Comparison of ENCODE assay signal across 8 mouse cellular contexts in the genomic region with DNA sequence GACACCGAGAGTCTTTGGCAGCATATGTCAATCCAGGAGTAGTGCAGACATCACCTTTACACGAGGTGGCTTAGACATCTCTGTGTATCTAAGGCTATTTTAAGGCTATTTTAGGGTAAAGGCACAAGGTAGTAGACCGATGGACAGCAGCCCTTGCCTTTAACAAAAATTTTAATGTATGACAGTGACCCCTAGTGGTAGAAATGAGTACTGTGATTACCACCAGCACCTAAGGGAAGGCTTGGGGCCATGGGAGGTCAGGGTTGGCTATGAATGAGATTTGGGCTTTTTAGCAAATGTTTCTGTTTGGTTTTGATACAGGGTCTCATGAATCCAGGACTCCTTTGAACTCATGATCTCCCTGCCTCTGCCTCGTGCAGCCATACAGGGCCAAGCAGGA. TPM values are rescaled to one million over a fixed set of nuclear protein-coding genes. Genes with fewer than 3 reads are reported as not detected.
DNase-seq lines count a peak whose midpoint lies in the region; ATAC-seq and TF ChIP-seq lines count a peak whose summit lies in the region.

No protein-coding gene starts in this region.

- TF ChIP-seq CTCF in layer of hippocampus, adult 2 months (conservative IDR thresholded peaks at IDR 0.05), result peak; percentile 96
- peak; percentile 72 for TF ChIP-seq CTCF in heart, postnatal 0 days (IDR thresholded peaks at IDR 0.05; ENCODE audit: low read depth)

- peaks cover 22% of the 10 kb centered on the region for H3K27me3 ChIP-seq in heart, postnatal 0 days (ENCODE audit: control insufficient read depth, insufficient read depth, low read length)
- H3K27me3 ChIP-seq in midbrain, embryonic 13.5 days, result peaks cover 5% of the 10 kb centered on the region; the same call in 1 of the 2 replicates

- no peak overlapping the region for H3K4me2 ChIP-seq in heart, postnatal 0 days (ENCODE audit: low read depth, low read length)
- H3K4me2 ChIP-seq in midbrain, embryonic 13.5 days (replicated peaks), result no peak overlapping the region

- no peak for TF ChIP-seq EP300 in heart, postnatal 0 days (IDR thresholded peaks at IDR 0.05; ENCODE audit: low read depth)

- peaks cover 7 to 20% of the 10 kb centered on the region in 2 experiments; a peak in 3 of 4 replicates for H3K4me1 ChIP-seq in ES-E14 (ENCODE audit: control insufficient read depth in 2 of 2, insufficient read depth in 2 of 2, low read length in 2 of 2, poor library complexity in 1 of 2)
- H3K4me1 ChIP-seq in heart, postnatal 0 days (ENCODE audit: control insufficient read depth, insufficient read depth), result no peaks in the 10 kb centered on the region
- no peaks in the 10 kb centered on the region for H3K4me1 ChIP-seq in midbrain, embryonic 13.5 days (replicated peaks)

- H3K27ac ChIP-seq in layer of hippocampus, adult 2 months, result peak overlapping the region; percentile 75; the same call in 1 of the 2 replicates
- no peak overlapping the region for H3K27ac ChIP-seq in ES-E14 (ENCODE audit: insufficient read depth, low read depth, low read length, poor library complexity, severe bottlenecking)
- no peak overlapping the region for H3K27ac ChIP-seq in heart, postnatal 0 days (ENCODE audit: low read depth)
- H3K27ac ChIP-seq in midbrain, embryonic 13.5 days, result no peak overlapping the region

- 0 out of 2 replicates have a peak, but pooled peaks have one; percentile 45 for ATAC-seq in heart, postnatal 0 days (ENCODE audit: insufficient read depth, low read depth)
- peak; percentile 22; the same call in 1 of the 2 replicates for ATAC-seq in midbrain, embryonic 13.5 days

- H3K9ac ChIP-seq in ES-E14 (ENCODE audit: insufficient read depth, low read depth, low read length, poor library complexity, severe bottlenecking), result no peak overlapping the region
- H3K9ac ChIP-seq in heart, postnatal 0 days (replicated peaks; ENCODE audit: low read depth, low read length), result no peak overlapping the region
- H3K9ac ChIP-seq in midbrain, embryonic 13.5 days (replicated peaks), result no peak overlapping the region

- H3K36me3 ChIP-seq in ES-E14 (ENCODE audit: control insufficient read depth, insufficient read depth, low read length, poor library complexity, severe bottlenecking), result peaks cover 3% of the 10 kb centered on the region; the same call in 1 of the 2 replicates
- no peaks in the 10 kb centered on the region for H3K36me3 ChIP-seq in heart, postnatal 0 days (replicated peaks; ENCODE audit: control insufficient read depth, insufficient read depth, low read length)
- peaks cover 69% of the 10 kb centered on the region for H3K36me3 ChIP-seq in midbrain, embryonic 13.5 days

- in situ Hi-C loops in ES-E14 (cut with MboI; ENCODE audit: low sequenced_read_pairs in 2 of 2, unreplicated experiment in 2 of 2), result no loop called here

- no peak overlapping the region for H3K4me3 ChIP-seq in layer of hippocampus, adult 2 months
- H3K4me3 ChIP-seq in ES-E14 (ENCODE audit: insufficient read depth in 1 of 2, low read depth in 1 of 2, low read length in 2 of 2, poor library complexity in 1 of 2, severe bottlenecking in 1 of 2), result no peak overlapping the region
- H3K4me3 ChIP-seq in heart, postnatal 0 days (ENCODE audit: low read depth, low read length), result no peak overlapping the region
- H3K4me3 ChIP-seq in midbrain, embryonic 13.5 days (replicated peaks), result no peak overlapping the region

- peak; percentile 67 to 76 for DNase-seq in layer of hippocampus, adult 2 months (ENCODE audit: low spot score in 2 of 2)
- no peak for DNase-seq in layer of hippocampus, postnatal 36 days
- DNase-seq in ES-E14 (ENCODE audit: low read depth, low spot score), result peak; percentile 71
- DNase-seq in cerebellum, postnatal 14 days, result peak; percentile 76 to 84
- DNase-seq in heart, postnatal 0 days (ENCODE audit: low spot score), result peak; percentile 54
- peak; percentile 59 for DNase-seq in large intestine, adult 2 months (ENCODE audit: low read depth, low spot score)
- DNase-seq in gastrocnemius, postnatal 25 days, result no peak

- no peaks in the 10 kb centered on the region for H3K9me3 ChIP-seq in ES-E14 (ENCODE audit: control insufficient read depth, insufficient read depth, low read depth, low read length)
- no peaks in the 10 kb centered on the region for H3K9me3 ChIP-seq in heart, postnatal 0 days (replicated peaks; ENCODE audit: control insufficient read depth, low read length)
- H3K9me3 ChIP-seq in midbrain, embryonic 13.5 days, result no peaks in the 10 kb centered on the region

- 18% methylated on average over 4 of the region's 4 CpGs for WGBS in heart, postnatal 0 days
- 18% methylated on average over 4 of the region's 4 CpGs for WGBS in large intestine, adult 2 months
- 27% methylated on average over 4 of the region's 4 CpGs for WGBS in midbrain, embryonic 13.5 days

TF ChIP-seq in ES-E14, 5 proteins besides CTCF, POLR2A, EP300 and RAD21:
- TF ChIP-seq ZNF384 (IDR thresholded peaks at IDR 0.05; ENCODE audit: low read depth, low read length) (no peak), MAFK (IDR thresholded peaks at IDR 0.05; ENCODE audit: insufficient read depth, low read depth, low read length) (no peak), CHD2 (IDR thresholded peaks at IDR 0.05; ENCODE audit: low read depth, low read length) (no peak), ZC3H11A (IDR thresholded peaks at IDR 0.05; ENCODE audit: borderline replicate concordance, low read depth, low read length) (no peak), HCFC1 (IDR thresholded peaks at IDR 0.05; ENCODE audit: borderline replicate concordance, insufficient read depth, low read length) (no peak)
TF ChIP-seq in ES-E14: peak in this region for 0.

RNA-seq across cellular contexts. Expression of a gene that starts 17.5 kb away (rescaled TPM):
- 10 to 100 TPM; 98.0 to 98.6 TPM for total RNA-seq in layer of hippocampus, adult 2 months (2021)
- 10 to 100 TPM; 91.1 to 95.7 TPM for total RNA-seq in layer of hippocampus, postnatal 36 days (2021)
- total RNA-seq in ES-E14 (2012; rRNA removed), result 41.7 and 47.4 TPM in 2 replicates
- 22.4 and 23.7 TPM in 2 replicates for total RNA-seq in heart, postnatal 0 days (2014; rRNA removed; ENCODE audit: low replicate concordance)
- polyA plus RNA-seq in heart, postnatal 0 days (2015; fragmentation: Nextera tagmentation; extraction: Ambion mirVana), result 24.7 and 25.0 TPM in 2 replicates
- polyA plus RNA-seq in large intestine, adult 2 months (2012; rRNA removed), result 38.9 and 42.6 TPM in 2 replicates
- 16.9 and 17.3 TPM in 2 replicates for polyA plus RNA-seq in midbrain, embryonic 13.5 days (2015; fragmentation: Nextera tagmentation; extraction: Ambion mirVana)
- total RNA-seq in gastrocnemius, postnatal 25 days (2021), result 1 to 10 TPM; 4.7 to 6.9 TPM

RNA-seq across cellular contexts. Expression of a gene that starts 33.4 kb away (rescaled TPM):
- total RNA-seq in layer of hippocampus, adult 2 months (2021), result 100 to 1,000 TPM; 227 to 255 TPM
- 100 to 1,000 TPM; 238 TPM for total RNA-seq in layer of hippocampus, postnatal 36 days (2021)
- total RNA-seq in ES-E14 (2012; rRNA removed), result 29.5 and 75.5 TPM in 2 replicates
- 44.4 and 64.1 TPM in 2 replicates for total RNA-seq in heart, postnatal 0 days (2014; rRNA removed; ENCODE audit: low replicate concordance)
- polyA plus RNA-seq in heart, postnatal 0 days (2015; fragmentation: Nextera tagmentation; extraction: Ambion mirVana), result 28.8 and 30.0 TPM in 2 replicates
- polyA plus RNA-seq in large intestine, adult 2 months (2012; rRNA removed), result 38.0 and 47.9 TPM in 2 replicates
- 195 and 234 TPM in 2 replicates for polyA plus RNA-seq in midbrain, embryonic 13.5 days (2015; fragmentation: Nextera tagmentation; extraction: Ambion mirVana)
- 10 to 100 TPM; 18.9 to 19.6 TPM for total RNA-seq in gastrocnemius, postnatal 25 days (2021)

RNA-seq across cellular contexts. Expression of a gene that starts 34.3 kb away (rescaled TPM):
- total RNA-seq in layer of hippocampus, adult 2 months (2021), result 100 to 1,000 TPM; 715 to 773 TPM
- 100 to 1,000 TPM; 715 to 742 TPM for total RNA-seq in layer of hippocampus, postnatal 36 days (2021)
- 6.2 and 11.2 TPM in 2 replicates for total RNA-seq in ES-E14 (2012; rRNA removed)
- total RNA-seq in heart, postnatal 0 days (2014; rRNA removed; ENCODE audit: low replicate concordance), result 0.12 and 0.27 TPM in 2 replicates
- polyA plus RNA-seq in heart, postnatal 0 days (2015; fragmentation: Nextera tagmentation; extraction: Ambion mirVana), result 0.11 and 0.23 TPM in 2 replicates
- 1.2 and 2.0 TPM in 2 replicates for polyA plus RNA-seq in large intestine, adult 2 months (2012; rRNA removed)
- 73.0 and 76.7 TPM in 2 replicates for polyA plus RNA-seq in midbrain, embryonic 13.5 days (2015; fragmentation: Nextera tagmentation; extraction: Ambion mirVana)
- total RNA-seq in gastrocnemius, postnatal 25 days (2021), result under 1 TPM; 0.18 to 0.62 TPM

RNA-seq across cellular contexts. Expression of a gene that starts 37.3 kb away (rescaled TPM):
- 100 to 1,000 TPM; 259 to 272 TPM for total RNA-seq in layer of hippocampus, adult 2 months (2021)
- total RNA-seq in layer of hippocampus, postnatal 36 days (2021), result 100 to 1,000 TPM; 254 to 258 TPM
- total RNA-seq in ES-E14 (2012; rRNA removed), result 139 and 157 TPM in 2 replicates
- 175 and 197 TPM in 2 replicates for total RNA-seq in heart, postnatal 0 days (2014; rRNA removed; ENCODE audit: low replicate concordance)
- 149 and 154 TPM in 2 replicates for polyA plus RNA-seq in heart, postnatal 0 days (2015; fragmentation: Nextera tagmentation; extraction: Ambion mirVana)
- 181 and 201 TPM in 2 replicates for polyA plus RNA-seq in large intestine, adult 2 months (2012; rRNA removed)
- 310 TPM in 2 replicates for polyA plus RNA-seq in midbrain, embryonic 13.5 days (2015; fragmentation: Nextera tagmentation; extraction: Ambion mirVana)
- 10 to 100 TPM; 88.3 to 90.8 TPM for total RNA-seq in gastrocnemius, postnatal 25 days (2021)

RNA-seq across cellular contexts. Expression of a gene that starts 39.0 kb away (rescaled TPM):
- total RNA-seq in layer of hippocampus, adult 2 months (2021), result 100 to 1,000 TPM; 395 to 408 TPM
- 100 to 1,000 TPM; 359 to 363 TPM for total RNA-seq in layer of hippocampus, postnatal 36 days (2021)
- total RNA-seq in ES-E14 (2012; rRNA removed), result 39.2 and 87.7 TPM in 2 replicates
- 20.8 and 44.2 TPM in 2 replicates for total RNA-seq in heart, postnatal 0 days (2014; rRNA removed; ENCODE audit: low replicate concordance)
- 10.0 and 13.8 TPM in 2 replicates for polyA plus RNA-seq in heart, postnatal 0 days (2015; fragmentation: Nextera tagmentation; extraction: Ambion mirVana)
- 16.0 and 20.5 TPM in 2 replicates for polyA plus RNA-seq in large intestine, adult 2 months (2012; rRNA removed)
- 20.2 and 24.5 TPM in 2 replicates for polyA plus RNA-seq in midbrain, embryonic 13.5 days (2015; fragmentation: Nextera tagmentation; extraction: Ambion mirVana)
- 1 to 10 TPM; 8.7 to 9.3 TPM for total RNA-seq in gastrocnemius, postnatal 25 days (2021)

Comparison
In these comparisons a context has a peak if more than half of its experiments do, and no peak if none do; other contexts are left out.
1. DNase-seq: peak in layer of hippocampus, adult 2 months (2 of 2), ES-E14 (single experiment), cerebellum, postnatal 14 days (2 of 2), heart, postnatal 0 days (single experiment) and large intestine, adult 2 months (single experiment); none in layer of hippocampus, postnatal 36 days (0 of 2) and gastrocnemius, postnatal 25 days (single experiment).
2. RNA of a gene that starts 34.3 kb away (total RNA-seq): 715 to 773 TPM in layer of hippocampus, adult 2 months and 715 to 742 TPM in layer of hippocampus, postnatal 36 days; 6.2 to 11.2 TPM in ES-E14, 0.18 to 0.62 TPM in gastrocnemius, postnatal 25 days and 0.12 to 0.27 TPM in heart, postnatal 0 days; every median in the first group is over 10 times any median in the second.